Mouse (Mus musculus) midbrain, embryonic 15.5 days (tissue): ENCODE results near the gene Cracr2b. TPM values are rescaled to one million over a fixed set of nuclear protein-coding genes. Genes with fewer than 3 reads are reported as not detected.

ENCODE experiments used
- ATAC-seq: fragments of 200-750 bp; cut with Nextera tagmentation; replicated peaks from 2 replicates; pipeline ENCODE4 v1.8.0; 2017; ENCODE audit warnings: moderate TSS enrichment
- H3K27ac ChIP-seq: fragments of 300-500 bp; sonication (generic); 2 replicates; pipeline ENCODE4 v1.5.1; 2015; ENCODE audit warnings: mild to moderate bottlenecking, inconsistent platforms
- H3K27me3 ChIP-seq: fragments of 300-500 bp; sonication (generic); replicated peaks from 2 replicates; pipeline ENCODE4 v1.6.1; 2015; ENCODE audit warnings: inconsistent platforms
- H3K36me3 ChIP-seq: fragments of 300-500 bp; sonication (generic); replicated peaks from 2 replicates; pipeline ENCODE4 v1.6.1; 2015; ENCODE audit warnings: inconsistent platforms
- H3K4me1 ChIP-seq: fragments of 300-500 bp; sonication (generic); 2 replicates; pipeline ENCODE4 v1.6.1; 2015; ENCODE audit warnings: inconsistent platforms
- H3K4me2 ChIP-seq: fragments of 300-500 bp; sonication (generic); 2 replicates; pipeline ENCODE4 v1.6.1; 2015; ENCODE audit warnings: inconsistent platforms, mild to moderate bottlenecking, moderate library complexity
- H3K4me3 ChIP-seq: fragments of 300-500 bp; sonication (generic); 2 replicates; pipeline ENCODE4 v1.5.1; 2015; ENCODE audit warnings: mild to moderate bottlenecking, inconsistent platforms
- H3K9ac ChIP-seq: fragments of 300-500 bp; sonication (generic); 2 replicates; pipeline ENCODE4 v1.6.1; 2015; ENCODE audit warnings: mild to moderate bottlenecking, inconsistent platforms
- H3K9me3 ChIP-seq: fragments of 300-500 bp; sonication (generic); 2 replicates; pipeline ENCODE4 v1.6.1; 2016; ENCODE audit warnings: inconsistent platforms
- WGBS: fragments of 180-500 bp; shearing (Covaris S2); methylation state at CpG from one replicate; pipeline ENCODE4 v1.1.7; 2015; ENCODE audit warnings: mixed read lengths; 5-methylcytosine and 5-hydroxymethylcytosine counted together
- polyA plus RNA-seq: library from polyadenylated mRNA; unstranded; fragments of >200 nt; fragmentation: Nextera tagmentation; extraction: Ambion mirVana; gene quantifications from 2 replicates; pipeline ENCODE4 v1.2.1, GENCODE M21; 2015

The Cracr2b gene
- polyA plus RNA-seq, 1 experiment from 2014 or later = 7.6 TPM

DNA sequence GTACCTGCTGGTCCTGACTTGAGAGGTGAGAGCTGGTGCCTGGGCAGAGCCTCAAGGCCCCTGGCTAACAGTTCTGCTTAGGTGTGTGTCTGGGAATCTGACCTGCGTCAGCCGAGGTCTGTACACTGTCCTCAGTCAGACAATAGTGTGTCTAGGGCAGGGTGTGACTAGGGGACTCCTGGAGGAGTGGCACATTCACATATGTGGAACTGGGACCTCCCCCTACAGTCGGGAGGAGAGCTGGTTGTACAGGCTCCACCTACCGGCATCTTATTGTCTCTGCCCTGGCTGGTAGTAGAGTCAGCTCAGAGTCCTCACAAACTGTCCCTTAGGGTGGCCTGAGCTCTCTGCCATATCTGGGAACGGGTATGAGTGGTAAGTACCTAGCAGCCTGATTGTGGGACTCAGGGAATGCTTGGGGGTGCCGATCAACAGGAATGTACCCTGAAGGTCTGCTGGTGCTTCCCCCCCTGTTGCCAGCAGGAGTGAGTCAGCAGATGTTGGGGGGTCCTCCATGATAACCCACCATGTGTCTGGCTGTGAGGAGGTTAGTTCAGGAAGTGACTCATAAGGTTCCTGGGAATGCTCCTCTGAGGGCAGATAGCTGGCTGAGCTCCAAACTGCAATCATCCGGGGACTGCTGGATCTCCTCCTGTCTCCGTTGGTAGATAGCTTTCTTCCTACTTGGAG lies 7.8 kb downstream of the Cracr2b start:
- no peaks in the 10 kb centered on the region for H3K9me3 ChIP-seq
- H3K9ac ChIP-seq = peak overlapping the region; percentile 58
- peak overlapping the region; percentile 79 for H3K27ac ChIP-seq
- 13% methylated on average over 8 of the region's 8 CpGs for WGBS
- H3K36me3 ChIP-seq = peaks cover 14% of the 10 kb centered on the region
- peak overlapping the region; percentile 62 for H3K4me2 ChIP-seq
- peaks cover 25% of the 10 kb centered on the region for H3K27me3 ChIP-seq
- peak; percentile 80 for ATAC-seq
- H3K4me1 ChIP-seq = peaks cover 42% of the 10 kb centered on the region
- H3K4me3 ChIP-seq = peak overlapping the region; percentile 50

DNA sequence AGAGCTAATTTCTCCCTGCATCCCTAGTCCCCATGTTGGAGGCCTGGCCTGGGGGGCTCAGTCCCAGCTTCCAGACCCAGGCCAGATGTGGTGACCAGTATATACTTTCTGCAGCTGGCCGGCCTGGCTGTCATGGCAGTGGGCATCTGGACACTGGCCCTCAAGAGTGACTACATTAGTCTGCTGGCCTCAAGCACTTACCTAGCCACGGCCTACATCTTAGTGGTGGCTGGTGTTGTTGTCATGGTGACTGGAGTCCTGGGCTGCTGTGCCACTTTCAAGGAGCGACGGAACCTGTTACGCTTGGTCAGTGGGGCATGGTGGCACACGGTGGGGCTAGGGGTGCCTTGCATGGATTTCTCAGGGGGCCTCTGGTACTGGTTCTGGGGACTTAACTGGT lies 8.5 kb downstream of the Cracr2b start:
- H3K9me3 ChIP-seq = no peaks in the 10 kb centered on the region

DNA sequence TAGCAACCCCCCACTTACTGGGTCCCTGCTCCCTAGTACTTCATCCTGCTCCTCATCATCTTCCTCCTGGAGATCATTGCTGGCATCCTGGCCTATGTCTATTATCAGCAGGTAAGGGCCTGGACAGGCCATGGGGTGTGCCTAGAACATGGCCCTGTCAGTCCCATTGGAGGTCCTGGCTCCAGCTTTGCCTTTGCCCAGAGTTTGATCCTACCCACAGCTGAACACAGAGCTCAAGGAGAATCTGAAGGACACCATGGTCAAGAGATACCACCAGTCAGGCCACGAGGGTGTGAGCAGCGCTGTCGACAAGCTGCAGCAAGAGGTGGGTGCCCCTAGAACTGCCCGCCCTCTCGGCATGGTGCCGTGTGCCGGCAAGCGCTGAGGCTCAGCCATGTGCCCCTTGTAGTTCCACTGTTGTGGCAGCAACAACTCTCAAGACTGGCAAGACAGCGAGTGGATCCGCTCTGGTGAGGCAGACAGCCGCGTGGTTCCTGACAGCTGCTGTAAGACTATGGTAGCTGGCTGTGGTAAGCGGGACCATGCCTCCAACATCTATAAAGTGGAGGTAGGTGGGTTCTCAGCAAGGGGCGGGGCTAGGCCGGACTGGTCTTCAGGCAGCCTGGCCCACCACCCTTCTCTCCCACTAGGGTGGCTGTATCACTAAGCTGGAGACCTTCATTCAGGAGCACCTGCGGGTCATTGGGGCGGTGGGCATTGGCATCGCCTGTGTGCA lies 9.2 kb downstream of the Cracr2b start:
- 93% methylated on average over 18 of the region's 18 CpGs for WGBS
- Histone ChIP-seq H3K27ac (no peak overlapping the region), H3K27me3 (peaks cover 11% of the 10 kb centered on the region), H3K4me3 (no peak overlapping the region), H3K4me2 (peak overlapping the region; percentile 62), H3K4me1 (peaks cover 45% of the 10 kb centered on the region), H3K9me3 (no peaks in the 10 kb centered on the region), H3K9ac (0 out of 2 replicates have a peak overlapping the region, but pooled peaks have one; percentile 28), H3K36me3 (peaks cover 14% of the 10 kb centered on the region)
- ATAC-seq = no peak

More for the DNA sequence above, 8.5 kb downstream of the Cracr2b start:
- Histone ChIP-seq H3K4me2 (peak overlapping the region; percentile 62), H3K27ac (peak overlapping the region; percentile 79), H3K27me3 (peaks cover 18% of the 10 kb centered on the region), H3K36me3 (peaks cover 14% of the 10 kb centered on the region), H3K9ac (peak overlapping the region; percentile 58), H3K4me1 (peaks cover 49% of the 10 kb centered on the region), H3K4me3 (peak overlapping the region; percentile 50)
- 50% methylated on average over 6 of the region's 6 CpGs for WGBS
- no peak for ATAC-seq

DNA sequence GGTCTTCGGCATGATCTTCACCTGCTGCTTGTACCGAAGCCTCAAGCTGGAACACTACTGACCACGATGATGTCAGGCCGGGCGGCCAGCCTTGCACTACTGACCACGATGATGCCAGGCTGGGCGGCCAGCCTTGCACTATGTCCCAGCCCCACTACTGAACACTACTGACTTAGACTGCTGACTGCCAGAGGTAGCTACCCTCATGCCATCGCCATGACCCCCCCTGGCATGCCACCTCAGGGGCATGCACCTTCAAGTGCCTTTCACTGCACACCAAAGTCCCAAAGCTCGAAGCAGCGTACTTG lies 9.7 kb downstream of the Cracr2b start:
- no peak overlapping the region for H3K9ac ChIP-seq
- H3K36me3 ChIP-seq = peaks cover 14% of the 10 kb centered on the region
- peaks cover 6% of the 10 kb centered on the region for H3K27me3 ChIP-seq
- H3K9me3 ChIP-seq = no peaks in the 10 kb centered on the region
- H3K4me1 ChIP-seq = peaks cover 45% of the 10 kb centered on the region
- no peak for ATAC-seq
- 93% methylated on average over 10 of the region's 10 CpGs for WGBS
- no peak overlapping the region for H3K27ac ChIP-seq
- no peak overlapping the region for H3K4me2 ChIP-seq
- no peak overlapping the region for H3K4me3 ChIP-seq

DNA sequence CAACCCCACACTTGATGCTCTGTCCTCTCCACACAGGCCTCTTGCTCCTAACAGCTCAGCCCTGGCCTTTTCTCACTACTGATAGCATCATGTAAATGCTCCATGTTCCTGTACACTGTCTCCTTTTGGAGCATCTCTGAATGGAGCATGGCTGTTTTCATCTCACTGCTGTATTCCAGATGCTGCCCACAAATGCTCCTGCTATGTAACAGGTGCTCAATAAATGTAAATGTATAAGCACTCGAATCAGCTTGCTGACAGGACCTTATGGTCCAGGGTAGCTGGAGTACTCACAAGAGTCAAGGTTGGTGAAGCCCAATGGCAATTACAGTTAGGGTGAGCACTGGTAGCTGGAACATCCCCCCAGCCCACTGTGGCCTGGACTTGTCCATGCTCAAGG lies 10.3 kb downstream of the Cracr2b start:
- WGBS = 93% methylated on average over 1 of the region's 1 CpGs
- Histone ChIP-seq H3K4me2 (no peak overlapping the region), H3K9me3 (no peaks in the 10 kb centered on the region)

DNA sequence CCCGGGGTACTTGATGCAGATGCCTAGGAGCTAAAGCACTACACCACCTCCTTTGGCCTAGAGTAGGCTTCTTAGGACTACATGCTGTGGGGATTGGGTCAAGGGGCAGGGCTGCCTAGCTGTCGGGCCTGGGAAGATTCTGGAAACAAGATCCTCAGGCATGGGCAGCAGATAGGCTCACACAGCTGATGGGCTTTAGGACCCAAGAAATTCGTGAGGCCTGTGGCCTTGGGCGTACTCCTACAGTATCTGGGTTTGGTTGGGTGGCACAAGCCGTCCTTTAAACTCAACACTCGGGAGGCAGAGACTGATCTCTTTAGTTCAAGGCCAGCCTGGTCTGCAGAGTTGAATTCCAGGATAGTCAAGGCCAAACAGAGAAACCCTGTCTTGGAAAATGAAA lies 11.3 kb downstream of the Cracr2b start:
- H3K4me3 ChIP-seq = no peak overlapping the region
- H3K36me3 ChIP-seq = peaks cover 14% of the 10 kb centered on the region
- H3K27me3 ChIP-seq = peaks cover 6% of the 10 kb centered on the region
- H3K4me2 ChIP-seq = no peak overlapping the region
- H3K9me3 ChIP-seq = no peaks in the 10 kb centered on the region
- no peak overlapping the region for H3K27ac ChIP-seq
- WGBS = 86% methylated on average over 6 of the region's 6 CpGs
- H3K4me1 ChIP-seq = peaks cover 48% of the 10 kb centered on the region
- no peak for ATAC-seq
- no peak overlapping the region for H3K9ac ChIP-seq

More for the DNA sequence above, 10.3 kb downstream of the Cracr2b start:
- no peak overlapping the region for H3K9ac ChIP-seq
- no peak overlapping the region for H3K27ac ChIP-seq
- peaks cover 14% of the 10 kb centered on the region for H3K36me3 ChIP-seq
- ATAC-seq = no peak
- H3K27me3 ChIP-seq = no peaks in the 10 kb centered on the region; the same call in none of the 2 replicates
- H3K4me3 ChIP-seq = no peak overlapping the region
- H3K4me1 ChIP-seq = peaks cover 52% of the 10 kb centered on the region

DNA sequence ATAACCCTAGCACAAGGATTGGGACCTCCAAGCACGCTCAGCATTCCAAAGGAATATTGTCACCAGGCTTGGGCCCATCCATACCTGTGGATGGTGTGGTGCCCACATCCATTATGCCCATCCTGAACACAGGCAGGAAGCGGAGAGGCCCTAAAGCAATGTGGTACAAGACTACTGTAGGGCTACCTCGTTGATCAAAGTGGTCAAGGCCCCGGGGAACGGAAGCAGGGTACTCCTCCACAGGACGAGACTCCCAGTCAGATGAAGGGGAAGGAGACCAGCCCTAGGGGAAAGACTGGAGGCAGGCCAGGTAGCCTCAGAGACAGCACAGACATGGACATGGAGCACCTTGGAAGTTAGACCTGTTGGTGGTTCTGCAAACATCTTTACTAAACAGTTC lies 11.9 kb downstream of the Cracr2b start:
- 89% methylated on average over 6 of the region's 6 CpGs for WGBS
- no peak overlapping the region for H3K4me3 ChIP-seq
- no peaks in the 10 kb centered on the region for H3K9me3 ChIP-seq
- ATAC-seq = no peak
- peaks cover 10% of the 10 kb centered on the region for H3K27me3 ChIP-seq
- H3K36me3 ChIP-seq = peaks cover 14% of the 10 kb centered on the region
- H3K4me1 ChIP-seq = peaks cover 45% of the 10 kb centered on the region
- no peak overlapping the region for H3K4me2 ChIP-seq
- no peak overlapping the region for H3K27ac ChIP-seq
- no peak overlapping the region for H3K9ac ChIP-seq

DNA sequence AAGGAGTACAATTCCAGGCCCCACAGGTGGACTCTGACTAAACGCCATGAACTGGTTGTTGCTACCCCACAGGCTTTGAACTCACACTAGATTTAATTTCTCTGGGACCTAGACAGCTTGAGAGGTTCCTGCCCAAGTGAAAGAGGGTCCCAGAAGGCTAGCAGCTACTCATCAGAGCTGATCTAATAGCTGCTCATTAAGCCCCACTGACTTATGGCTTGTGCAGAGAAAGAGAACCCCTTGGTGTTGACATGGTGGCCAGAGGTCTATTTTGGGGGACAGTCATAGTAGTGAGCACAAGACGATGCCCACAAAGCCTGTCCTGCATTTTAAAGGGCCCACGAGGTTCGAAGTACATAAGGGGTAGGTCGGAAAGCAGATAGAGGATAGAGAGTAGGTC lies 13.3 kb downstream of the Cracr2b start:
- 0 out of 2 replicates have a peak overlapping the region, but pooled peaks have one; percentile 87 for H3K27ac ChIP-seq
- peak overlapping the region; percentile 78 for H3K4me3 ChIP-seq
- peaks cover 12% of the 10 kb centered on the region for H3K27me3 ChIP-seq
- peaks cover 31% of the 10 kb centered on the region for H3K4me1 ChIP-seq
- 6% methylated on average over 5 of the region's 5 CpGs for WGBS
- peaks cover 14% of the 10 kb centered on the region for H3K36me3 ChIP-seq
- H3K9ac ChIP-seq = peak overlapping the region; percentile 76
- H3K4me2 ChIP-seq = peak overlapping the region; percentile 81
- H3K9me3 ChIP-seq = no peaks in the 10 kb centered on the region
- no peak for ATAC-seq

DNA sequence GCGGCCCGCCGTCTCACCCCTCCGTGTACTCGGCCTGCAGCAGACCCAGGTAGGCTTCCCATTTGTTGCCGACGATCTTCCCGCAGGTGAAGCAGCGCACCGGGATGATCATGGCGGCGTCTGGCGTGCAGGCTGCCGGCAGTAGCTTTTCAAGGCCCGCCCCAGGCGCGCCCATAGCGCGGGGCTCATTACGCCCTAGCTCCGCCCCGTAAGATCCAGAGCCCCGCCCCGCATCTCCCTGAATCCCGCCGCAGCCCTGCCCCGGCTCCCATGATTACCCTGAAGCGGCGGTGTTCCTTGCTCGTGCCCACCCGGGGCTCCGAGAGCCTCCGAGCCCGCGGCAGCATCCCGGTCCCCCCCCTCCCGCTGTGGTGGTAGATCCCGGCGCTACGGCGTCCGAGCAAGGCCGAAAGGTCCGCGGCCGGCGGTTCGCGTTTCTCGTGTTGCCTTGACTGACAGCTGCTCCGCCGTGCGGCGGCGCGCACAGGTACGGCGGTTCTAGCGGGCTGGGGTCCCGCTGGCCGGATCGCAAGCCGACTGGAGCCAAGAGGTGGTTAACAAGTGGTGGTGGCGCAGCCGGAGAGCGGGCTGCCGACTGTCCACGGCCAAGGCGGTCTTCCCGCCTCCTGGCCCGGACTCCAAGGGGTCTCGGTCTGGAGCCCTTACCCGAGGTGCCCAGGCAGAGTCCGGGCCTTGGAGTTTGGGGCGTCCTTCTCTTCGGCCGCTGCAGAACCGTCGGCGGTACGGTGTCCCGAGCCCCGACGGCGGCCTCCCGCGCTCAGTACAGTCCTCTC lies 14.3 kb downstream of the Cracr2b start, which contains the start of the genes Polr2l and Tspan4:
Polr2l (minus strand) TSS at position 122 of the 794 bp plus-strand sequence.
Tspan4 (plus strand) TSS at position 230 of the 794 bp plus-strand sequence.
- peak; percentile 88 for ATAC-seq

DNA sequence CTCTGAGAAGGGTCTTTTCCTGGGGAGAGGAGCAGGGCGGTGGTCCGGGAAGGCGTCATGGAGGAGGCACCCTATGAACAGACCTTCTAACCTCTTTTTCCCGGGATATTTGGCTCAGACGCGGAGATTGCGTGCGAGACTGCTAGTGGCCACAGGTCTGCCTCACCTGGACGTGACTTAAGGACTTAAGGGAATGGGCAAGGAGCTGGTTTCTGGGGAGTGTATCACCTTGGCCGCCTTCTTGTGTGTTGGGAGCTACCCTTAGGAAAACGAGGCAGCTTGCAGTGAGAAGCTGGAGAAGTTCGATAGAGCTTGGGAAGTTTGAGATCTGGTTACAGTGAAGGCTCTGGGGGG lies 14.9 kb downstream of the Cracr2b start:
- Histone ChIP-seq H3K9ac (peak overlapping the region; percentile 76; the same call in 1 of the 2 replicates), H3K27me3 (peaks cover 12% of the 10 kb centered on the region), H3K4me3 (peak overlapping the region; percentile 78), H3K27ac (peak overlapping the region; percentile 57; the same call in 1 of the 2 replicates), H3K4me2 (peak overlapping the region; percentile 81), H3K9me3 (no peaks in the 10 kb centered on the region), H3K4me1 (peaks cover 26% of the 10 kb centered on the region), H3K36me3 (peaks cover 11% of the 10 kb centered on the region)
- 1% methylated on average over 12 of the region's 12 CpGs for WGBS
- ATAC-seq = no peak

More for the DNA sequence above, 14.3 kb downstream of the Cracr2b start, which contains the start of the genes Polr2l and Tspan4:
- peaks cover 22% of the 10 kb centered on the region for H3K4me1 ChIP-seq
- under 1% methylated on average over 84 of the region's 87 CpGs for WGBS
- H3K27ac ChIP-seq = peak within 1 kb of the TSS; percentile 87
- H3K27me3 ChIP-seq = peaks cover 12% of the 10 kb centered on the region
- peaks cover 14% of the 10 kb centered on the region for H3K36me3 ChIP-seq
- no peaks in the 10 kb centered on the region for H3K9me3 ChIP-seq
- H3K4me2 ChIP-seq = peak within 1 kb of the TSS; percentile 81
- H3K4me3 ChIP-seq = peak within 1 kb of the TSS; percentile 78
- peak within 1 kb of the TSS; percentile 76 for H3K9ac ChIP-seq

DNA sequence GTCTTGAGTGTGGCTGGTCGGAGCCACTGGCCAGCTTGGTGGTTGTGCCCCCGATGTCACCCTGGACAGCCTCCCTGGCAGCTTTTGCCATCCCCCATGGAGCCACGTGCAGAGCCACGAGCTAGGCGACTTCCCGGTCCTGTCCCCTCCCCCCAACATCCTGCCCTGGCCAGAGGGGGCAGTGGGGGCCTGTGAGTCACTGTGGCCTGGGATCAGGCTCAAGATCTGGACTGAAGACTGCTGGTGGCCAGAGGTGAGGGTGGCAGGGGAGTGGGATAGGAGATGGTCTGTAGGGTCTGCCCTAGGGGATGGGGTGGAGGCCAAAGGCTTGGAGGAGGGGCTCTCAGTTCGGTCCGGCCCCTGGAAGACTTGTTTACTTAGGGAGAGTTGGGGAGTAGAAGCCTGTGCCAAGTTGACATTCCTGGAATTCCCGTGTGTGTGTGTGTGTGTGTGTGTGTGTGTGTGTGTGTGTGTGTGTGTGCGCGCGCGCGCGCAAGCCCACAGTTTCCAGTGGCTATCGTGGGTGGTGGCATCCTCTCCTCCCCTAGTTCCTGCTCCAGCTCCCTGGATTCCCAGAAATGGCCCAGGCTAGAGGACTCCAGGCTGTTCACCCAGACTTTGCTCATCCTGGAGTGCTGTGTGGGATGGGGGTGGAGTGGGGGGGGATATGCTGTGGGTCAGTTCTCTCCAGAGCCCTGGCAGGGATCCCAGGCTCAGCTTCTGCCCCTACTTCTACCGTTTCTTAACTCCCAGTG lies 15.5 kb downstream of the Cracr2b start:
- Histone ChIP-seq H3K9me3 (no peaks in the 10 kb centered on the region), H3K27me3 (peaks cover 12% of the 10 kb centered on the region), H3K27ac (peak overlapping the region; percentile 57; the same call in 1 of the 2 replicates), H3K4me3 (peak overlapping the region; percentile 78), H3K36me3 (peaks cover 6% of the 10 kb centered on the region), H3K9ac (no peak overlapping the region), H3K4me2 (peak overlapping the region; percentile 81), H3K4me1 (peaks cover 32% of the 10 kb centered on the region)
- WGBS = 7% methylated on average over 17 of the region's 17 CpGs
- no peak for ATAC-seq
